Mouse (Mus musculus): ENCODE results near the gene Tspan9.
A peak's percentile ranks its signal among the peaks of the same experiment; 100 is the strongest.

The Tspan9 gene

DNA sequence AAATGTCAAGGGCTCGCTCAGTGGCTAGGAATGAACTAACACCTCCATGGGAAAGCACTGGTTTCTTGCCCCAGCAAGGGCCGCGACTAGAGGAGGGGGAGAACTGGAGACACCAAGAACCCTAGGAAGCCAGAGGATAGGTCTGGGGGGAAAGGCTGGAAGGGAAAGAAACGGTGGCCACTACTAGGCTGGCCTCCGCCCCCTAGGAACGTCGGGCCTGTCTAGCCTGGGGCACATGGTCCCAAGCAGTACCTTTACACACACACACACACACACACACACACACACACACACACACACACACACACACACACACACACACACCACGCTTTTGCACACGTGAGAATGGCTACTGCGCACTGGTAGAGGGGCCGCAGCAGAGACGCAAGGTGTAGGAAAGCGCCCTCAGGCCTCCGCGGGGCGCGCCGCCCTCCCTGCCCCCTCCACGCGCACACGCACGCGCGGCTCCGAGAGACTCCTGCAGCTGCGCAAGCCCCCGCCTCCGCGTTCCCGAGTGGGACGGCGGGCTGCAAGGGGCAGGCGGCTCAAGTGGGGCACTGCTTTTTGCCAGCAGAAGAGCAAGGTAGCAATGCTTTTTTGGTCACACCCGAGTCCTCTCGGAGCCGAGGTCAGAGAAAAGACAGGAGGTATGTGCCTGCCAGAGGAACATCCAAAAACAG, 108.0 kb downstream of the Tspan9 start:
- DNase-seq (ENCODE audit: low spot score), result peak; percentile 25

DNA sequence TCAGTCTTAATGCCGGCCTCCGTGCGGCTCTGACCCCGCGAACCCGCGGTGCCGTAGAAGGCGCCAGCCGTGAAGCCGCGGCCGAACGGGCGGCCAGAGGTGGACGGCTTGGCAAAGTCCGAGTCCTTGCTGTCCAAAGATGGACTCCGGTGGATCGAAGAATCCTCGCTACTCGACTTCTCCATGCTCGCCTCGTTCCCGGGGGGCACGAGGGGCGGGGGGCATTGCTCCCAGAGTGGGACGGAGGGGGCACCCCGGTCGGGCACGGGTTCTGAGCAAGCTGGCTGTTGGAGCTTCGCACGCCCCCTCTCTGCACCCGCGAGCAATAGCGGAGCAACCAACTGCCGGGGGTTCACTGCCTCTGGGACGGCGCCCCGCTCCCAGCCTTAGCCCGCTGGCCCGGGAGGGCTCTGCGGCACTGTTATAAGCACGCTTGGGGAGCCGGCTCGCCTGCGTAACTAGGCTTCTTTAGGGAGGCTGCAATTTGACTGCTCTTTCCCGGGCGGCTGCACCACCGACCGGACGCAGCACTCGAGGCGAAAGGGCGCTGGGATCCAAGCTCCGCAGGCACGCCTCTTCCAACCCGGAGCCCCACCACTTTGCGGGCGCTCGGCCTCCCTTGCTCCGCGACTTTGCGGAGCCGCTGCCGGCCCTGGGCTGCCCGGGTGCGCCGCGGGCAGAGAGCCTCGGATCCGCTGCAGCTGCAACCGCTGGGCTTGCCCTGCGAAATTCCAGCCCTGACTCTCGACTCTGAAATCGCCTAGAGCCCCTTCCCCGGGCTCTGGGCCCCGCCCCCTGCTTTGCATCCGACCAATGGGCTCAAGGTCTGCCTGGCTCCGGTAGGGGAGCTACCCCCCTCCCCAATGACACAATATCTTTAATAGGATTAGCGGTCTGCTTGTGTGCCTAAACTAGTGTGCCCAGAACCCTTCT, 108.8 kb downstream of the Tspan9 start:
- peak; percentile 43 for DNase-seq (ENCODE audit: low spot score)

DNA sequence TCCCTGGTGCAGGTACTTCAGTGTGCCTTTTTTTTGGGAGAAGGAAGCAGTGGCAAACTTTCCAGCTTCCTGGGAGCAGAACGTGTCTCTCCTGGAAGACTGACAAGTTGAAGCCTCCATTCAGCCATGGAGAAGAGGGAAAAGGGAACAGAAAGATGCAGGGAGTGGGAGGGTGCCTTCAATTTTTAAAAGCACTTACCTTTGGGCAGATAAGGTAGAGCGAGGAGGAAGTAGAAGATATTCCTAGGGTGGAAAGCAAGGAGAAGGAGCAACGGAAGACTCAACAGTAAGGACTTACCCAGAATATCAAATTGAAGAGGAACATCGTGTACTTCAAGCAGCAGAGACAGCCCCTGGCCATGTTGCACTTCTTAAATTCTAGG, 109.5 kb downstream of the Tspan9 start:
- no peak for DNase-seq (ENCODE audit: low spot score)

DNA sequence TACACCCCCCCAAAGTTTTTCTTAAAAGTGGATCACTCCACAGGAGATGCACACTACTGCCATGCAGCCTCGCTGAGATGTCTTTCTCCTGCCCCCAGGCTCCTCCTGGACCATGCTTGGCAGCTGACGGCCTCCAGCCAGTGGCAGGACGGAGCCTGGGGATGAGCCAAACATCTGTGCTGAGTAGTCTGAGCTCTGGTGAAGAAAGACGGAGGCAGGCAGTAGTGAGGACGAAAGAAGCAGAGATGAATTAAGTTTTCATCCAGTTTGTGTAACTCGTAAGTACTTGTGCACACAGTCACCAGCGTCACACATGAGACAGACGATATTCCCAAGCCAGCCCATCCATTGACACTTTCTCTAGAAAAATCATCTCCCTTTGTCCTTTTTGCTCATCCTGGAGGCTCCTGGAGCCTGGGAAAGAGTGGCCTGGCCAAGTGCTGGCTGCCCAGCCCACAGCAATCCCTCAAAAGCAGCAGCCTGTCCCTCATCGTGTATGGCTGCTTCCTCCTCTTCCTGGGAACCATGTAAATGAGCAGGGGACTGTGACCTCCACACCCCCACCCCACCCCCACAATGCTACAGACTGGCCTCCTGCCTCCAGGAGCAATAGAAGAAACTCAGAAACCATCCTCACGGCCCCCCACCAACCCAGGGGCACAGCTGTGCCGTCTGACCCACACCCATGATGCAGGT, 110.1 kb downstream of the Tspan9 start:
- peak; percentile 33 for DNase-seq (ENCODE audit: low spot score)

DNA sequence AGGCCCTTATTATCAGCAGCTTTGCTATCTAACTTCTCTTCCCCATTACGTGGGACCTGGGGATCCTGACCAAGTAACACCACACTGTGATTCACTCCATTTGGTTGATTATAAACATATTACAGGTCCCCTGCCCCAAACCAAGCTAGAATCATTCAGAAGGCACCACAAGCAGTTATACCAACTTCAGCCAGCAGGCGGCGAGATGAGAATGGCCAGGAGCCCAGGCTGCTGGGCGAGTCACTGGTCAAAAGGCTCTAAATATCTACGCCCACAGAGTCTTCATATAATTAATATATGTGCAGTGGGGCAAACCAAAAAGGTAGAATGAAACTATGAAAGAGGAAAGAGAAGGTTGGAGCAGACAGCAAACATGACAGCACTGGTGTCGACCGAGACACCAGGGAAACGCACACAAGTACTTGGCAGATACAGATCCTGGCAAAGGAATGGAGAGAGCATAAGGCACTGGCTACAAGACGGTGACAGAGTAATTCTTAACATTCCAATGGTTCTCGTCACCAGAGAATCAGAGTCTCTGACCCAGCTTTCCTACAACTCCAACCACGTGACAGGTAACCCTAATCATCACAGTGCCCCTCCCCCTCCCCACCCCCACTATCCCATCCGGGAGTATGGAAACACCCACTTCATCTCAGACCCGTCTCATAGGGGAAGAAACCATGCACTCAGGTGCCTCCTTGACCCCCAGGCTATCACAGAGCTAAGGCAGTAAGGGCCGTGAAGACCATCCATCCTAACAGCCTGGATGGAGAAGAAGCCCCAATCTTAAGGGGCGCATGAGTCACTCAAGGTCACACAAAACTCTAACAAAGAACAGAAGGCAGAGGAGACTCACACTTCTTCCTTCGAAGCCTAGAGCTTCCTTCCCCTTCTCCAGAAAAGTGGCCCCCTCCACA, 110.9 kb downstream of the Tspan9 start:
- peak; percentile 87 for DNase-seq (ENCODE audit: low spot score)

DNA sequence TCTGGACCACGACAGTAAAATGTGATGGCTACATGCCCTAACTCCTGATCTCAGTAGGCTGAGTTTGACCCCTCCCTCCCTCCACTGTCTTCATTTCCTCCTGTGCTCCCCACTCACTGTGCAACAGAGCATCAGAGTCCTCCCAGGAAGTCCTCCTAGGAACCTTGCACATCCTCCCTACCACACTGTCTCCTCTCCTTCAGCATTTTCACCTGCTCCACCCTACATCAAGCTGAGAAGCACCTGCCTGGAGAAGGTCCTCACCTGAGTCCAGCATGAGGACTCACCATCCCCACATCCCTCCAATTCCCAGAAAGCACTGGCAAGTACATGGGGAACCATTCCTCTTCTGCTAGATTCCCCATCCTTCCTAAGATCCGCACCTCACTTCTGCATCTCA, 111.8 kb downstream of the Tspan9 start:
- DNase-seq (ENCODE audit: low spot score), result no peak

DNA sequence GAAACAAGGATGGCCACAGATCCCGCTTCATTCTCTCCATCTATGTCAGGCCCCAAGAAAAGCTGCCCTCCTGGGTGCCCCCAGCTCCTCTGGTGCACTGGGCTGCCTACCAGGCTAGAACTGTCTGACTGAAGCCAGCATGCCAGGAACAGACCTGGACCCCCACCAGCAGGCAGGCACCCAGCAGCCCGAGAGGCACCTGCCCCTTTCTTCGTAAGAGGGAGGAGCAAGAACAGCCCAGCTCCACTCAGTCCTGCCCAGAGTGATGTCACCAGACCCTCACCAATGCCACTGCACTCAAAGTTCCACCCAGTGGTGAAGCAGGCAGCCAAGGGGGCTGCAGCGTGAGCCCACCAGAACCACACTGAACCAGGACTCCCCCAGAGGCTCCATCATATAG, 112.3 kb downstream of the Tspan9 start:
- DNase-seq (ENCODE audit: low spot score), result no peak

DNA sequence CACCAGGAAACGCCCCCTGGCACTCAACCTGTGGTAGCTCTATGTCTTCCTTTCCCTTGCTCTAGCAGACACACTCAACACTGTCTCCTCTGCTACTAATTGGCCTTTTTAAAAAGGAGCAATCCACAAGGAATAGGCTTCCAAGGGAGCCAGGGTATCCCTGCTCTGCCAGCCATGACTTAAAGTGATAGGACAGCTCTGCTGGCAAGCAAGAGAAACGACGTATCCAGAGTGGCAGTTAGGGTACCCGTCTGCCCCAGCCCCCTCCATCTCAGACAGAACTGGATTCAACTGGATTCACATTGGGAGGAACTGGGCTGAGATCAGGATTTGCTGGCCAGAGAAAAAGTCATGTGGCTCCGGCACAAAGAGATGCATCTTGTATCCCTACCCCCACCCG, 112.9 kb downstream of the Tspan9 start:
- no peak for DNase-seq (ENCODE audit: low spot score)

DNA sequence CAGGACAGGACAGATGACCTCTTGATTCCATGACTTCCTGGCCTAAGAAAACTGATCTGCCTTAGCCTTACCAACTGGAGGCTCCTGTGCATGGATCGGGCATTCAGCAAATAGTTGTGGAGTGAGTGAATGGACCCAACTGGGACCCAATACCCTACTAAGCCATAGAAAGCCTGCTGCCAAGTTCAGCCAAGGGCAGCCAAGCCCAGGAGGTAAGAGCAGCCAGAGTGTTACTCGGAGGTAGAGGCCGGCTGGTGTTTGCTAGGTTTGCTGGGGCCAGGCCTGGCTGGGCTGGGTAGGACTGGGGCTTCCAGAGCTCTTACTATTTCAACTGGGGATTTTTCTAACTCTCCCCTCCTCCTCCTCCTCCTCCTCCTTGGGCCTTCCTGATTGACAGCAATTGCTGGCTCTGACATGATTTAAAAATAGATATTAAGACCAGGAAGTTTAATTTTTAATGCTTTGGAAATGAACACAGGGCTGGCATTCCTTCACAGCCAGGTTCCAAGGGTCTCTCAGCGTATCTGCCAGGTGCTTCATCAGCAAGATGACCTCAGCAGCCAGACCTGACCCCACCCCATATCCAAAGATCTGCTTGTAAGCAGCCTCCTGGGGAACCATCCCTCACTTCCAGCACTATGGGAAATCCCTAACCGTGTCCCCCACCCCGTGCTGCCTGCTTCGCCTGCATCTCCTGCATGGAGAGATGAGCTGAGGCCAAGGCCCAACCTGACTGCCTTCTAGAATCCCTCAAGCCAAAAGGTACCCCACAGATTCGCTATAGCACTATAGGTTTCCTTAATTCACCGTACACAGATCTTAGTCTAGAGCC, 113.7 kb downstream of the Tspan9 start:
- no peak for DNase-seq (ENCODE audit: low spot score)

DNA sequence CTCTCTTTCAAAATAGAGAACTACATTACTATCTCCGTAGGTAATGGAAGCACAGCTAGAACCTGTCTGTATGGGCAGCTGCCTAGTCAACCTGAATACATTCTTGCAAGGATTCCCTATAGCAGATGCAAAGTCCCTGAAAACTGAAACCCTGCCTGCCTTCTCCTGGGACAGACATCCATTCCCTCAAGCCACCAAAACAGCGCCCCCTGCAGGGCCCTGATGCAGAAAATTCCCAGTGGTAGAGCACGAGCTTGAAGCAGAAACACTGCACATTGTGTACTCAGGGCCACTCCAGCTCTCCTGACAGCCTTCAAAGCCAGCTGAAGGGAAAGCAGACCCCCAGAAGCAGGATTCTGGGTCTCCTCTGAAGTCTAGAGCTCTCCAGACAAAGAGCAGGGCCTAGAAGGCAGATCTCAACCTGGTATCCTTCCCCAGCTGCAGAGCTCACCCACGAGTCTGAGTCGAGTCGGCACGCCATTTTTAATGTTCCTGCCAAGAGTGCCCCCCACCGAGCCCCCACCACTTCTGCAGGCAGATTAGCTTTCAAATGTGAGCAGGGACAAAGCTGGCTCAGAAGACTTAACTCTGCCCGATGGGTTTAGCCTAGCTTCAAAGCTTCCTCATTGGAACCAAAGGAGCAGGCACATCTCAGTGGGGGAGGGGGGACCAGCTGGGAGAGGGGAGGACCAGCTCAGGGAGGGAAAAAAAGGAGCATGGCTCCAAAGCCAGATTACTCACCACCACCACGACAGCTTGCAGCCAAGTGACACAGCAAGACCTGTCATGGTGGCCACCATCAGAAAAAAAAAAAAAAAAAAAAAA, 115.1 kb downstream of the Tspan9 start:
- peak; percentile 46 for DNase-seq (ENCODE audit: low spot score)

DNA sequence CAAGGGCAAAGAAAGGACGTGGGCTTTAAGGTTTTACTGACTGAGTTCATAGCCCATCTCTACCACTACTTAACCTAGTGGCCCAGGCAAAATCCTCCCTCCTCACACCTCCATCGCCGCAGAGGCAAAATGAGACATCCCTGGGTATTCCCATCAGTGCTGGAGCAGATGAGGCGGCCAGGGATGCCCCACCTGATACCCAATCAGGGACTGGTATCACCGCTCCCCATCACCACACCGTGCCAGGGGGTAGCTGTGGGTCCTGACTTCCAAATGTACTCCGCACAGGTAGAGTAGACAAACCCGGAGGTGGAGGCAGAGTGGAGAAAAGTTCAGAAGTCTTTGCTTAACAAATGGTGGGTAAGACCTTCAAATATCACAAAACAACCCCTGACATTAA, 117.4 kb downstream of the Tspan9 start:
- no peak for DNase-seq (ENCODE audit: low spot score)

DNA sequence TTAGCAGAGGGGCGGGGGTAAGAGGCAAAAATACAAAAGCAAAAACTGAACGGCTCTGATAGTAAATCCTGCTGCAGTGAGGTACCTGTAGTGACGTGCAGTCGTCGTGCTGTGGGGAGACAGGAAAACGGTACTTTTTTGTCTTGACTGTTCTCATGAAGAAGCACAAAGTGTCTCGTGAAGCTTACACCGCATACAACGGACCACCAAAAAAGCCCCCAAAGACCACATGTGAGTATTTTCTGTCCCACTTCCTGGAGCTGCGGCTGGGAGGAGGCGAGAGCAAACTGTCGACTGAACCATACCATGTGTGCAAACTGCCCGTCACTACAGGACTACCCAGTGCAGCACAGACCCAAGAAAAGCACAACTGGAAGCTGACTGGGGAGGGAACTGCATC, 117.8 kb downstream of the Tspan9 start:
- DNase-seq (ENCODE audit: low spot score), result no peak

DNA sequence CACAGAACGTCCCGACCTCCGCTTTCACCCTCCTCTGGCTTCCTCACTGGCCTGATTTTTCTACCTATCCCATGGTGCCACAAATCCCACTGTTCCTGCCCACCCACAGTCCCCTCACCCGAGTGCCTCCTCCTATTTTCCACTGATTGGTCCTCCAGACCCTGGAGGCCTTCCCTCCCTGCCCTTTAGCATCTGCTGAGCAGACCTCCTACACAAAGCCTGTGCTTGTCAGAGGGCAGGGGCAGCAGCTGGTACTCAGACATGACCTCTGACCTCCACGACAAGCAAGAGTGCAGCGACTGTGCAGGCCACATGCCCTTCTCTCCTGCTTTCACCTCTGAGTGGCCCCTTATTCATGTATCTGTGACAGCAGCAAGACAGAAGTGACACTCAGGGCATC, 121.2 kb downstream of the Tspan9 start:
- no peak for DNase-seq (ENCODE audit: low spot score)

DNA sequence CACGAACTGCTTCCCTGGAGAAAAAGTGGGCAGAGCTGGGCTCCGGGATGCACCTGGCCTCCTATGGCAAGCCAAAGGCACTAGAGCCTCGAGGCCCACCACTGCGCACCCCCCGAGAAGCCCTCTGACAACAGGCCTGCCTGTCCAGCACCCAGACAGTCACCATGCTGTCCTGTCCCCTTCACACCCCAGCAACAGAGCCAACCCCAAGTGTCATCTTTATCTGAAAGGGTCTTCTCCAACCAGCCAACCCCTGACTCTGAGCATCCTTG, 121.5 kb downstream of the Tspan9 start:
- DNase-seq (ENCODE audit: low spot score), result no peak

DNA sequence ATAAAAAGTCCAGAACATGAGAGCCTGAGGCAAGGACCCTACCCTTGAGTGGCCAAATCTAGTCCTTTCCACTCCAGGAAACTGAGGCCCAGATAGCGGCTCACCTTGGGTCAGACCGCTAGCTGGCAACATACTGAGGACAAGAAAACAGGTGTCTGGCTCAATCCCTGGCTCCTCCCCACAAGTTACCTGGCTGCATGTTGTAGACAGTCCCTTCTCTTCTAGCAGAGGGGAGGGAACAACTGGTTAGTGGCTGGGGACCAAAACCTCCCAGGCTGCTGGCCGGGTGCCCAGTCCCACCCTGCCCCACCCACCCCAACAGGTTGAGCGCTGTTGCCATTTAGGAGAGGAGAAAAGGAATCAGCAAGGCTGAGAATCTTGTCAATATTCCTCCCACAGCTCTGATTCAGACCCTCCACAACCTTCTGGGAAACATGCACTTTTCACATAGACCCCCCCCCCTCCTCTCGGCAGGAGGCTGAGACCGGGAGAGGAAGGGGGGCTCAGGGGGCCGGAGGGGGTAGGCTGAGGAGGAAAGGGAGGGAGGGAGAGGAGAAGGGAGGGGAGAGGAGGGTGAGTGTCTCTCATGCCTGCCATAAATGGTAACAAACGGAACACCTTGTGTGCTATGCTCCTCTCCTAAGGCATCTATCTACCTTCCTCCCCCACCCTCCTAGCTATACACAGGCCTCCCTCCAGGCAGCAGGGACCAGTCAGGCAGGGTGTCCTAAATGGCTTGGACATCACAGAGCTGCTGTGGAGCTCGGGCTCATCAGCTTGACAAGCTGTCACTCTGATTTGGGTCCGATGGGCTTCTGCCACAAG, 122.1 kb downstream of the Tspan9 start:
- no peak for DNase-seq (ENCODE audit: low spot score)

DNA sequence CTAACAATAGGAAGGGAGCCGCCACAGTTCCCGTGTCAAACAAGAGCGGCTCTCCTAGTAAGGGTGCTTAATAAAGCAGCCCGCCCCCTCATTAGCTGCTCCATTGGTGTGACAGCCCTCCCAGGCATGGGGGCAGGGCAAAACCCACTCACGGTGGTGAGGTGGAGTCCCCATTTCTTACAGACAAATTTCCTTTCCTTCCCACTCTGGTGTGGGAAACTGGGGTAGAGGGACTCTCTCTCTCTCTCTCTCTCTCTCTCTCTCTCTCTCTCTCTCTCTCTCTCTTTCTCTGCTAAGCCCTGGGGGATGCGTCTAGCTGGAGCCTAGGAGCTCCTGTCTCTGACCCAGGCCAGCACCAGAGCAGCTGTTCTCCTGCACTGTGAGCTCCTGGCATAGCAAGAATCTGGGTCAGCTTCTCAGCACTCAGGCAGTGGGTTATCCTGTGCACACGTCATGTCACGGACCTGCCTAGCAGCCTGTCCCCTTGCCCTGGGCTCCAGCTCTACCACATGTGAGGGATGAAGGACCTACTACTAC, 122.8 kb downstream of the Tspan9 start:
- DNase-seq (ENCODE audit: low spot score), result no peak

DNA sequence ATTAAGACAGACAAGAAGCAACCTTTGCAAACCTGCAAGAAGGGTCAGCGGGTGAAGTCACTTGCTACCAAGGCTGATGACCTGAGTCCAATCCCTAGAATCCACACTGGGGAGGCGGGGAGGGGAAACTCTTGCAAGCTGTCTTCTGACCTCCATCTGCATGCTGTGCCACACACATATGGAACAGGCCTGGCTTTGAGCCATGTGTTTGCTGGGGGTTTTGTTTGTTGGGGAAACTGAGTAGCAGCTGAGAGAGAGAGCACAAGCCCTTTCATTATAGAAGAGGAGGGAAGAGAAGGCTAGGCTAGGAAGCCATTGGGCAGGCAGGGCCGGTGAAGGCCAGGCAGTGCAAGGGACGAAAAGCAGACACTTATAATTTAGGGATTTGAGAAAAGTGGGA, 123.3 kb downstream of the Tspan9 start:
- DNase-seq (ENCODE audit: low spot score), result no peak

DNA sequence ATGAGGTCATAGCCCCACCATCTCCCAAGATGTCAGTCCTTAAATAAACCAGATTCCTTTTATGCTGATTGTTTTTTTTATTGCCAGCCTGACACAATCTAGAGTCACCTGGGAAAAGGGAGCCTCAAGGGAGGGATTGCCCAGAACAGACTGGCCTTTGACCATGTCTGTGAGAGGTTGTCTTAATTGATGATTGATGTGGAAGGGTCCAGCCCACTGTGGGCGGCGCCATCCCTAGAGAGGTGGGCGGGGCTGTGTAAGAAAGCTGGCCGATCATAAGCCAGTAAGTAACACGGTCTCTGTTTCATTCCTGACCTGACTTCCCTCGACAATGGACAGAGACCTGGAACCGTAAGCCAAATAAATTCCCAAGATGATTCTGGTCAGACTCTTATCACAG, 124.3 kb downstream of the Tspan9 start:
- DNase-seq (ENCODE audit: low spot score), result no peak

DNA sequence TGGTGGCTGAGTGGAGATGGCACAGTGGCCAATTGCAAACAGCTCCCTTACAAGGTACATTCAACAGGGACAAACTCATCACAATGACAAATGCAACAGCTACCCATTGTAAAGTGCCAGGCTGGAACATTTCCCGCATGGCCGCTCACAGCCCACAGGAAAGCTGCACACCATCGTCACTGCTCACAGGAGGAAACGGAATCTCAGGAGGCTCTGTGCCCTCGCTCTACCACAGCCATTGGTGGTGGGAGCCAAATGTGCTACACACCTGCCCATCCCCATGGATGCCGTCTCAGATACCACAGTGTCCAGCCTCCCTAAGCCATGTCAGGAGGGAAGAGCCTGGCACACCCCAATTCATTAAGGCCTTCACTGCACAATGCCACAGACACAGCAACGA, 128.1 kb downstream of the Tspan9 start:
- no peak for DNase-seq (ENCODE audit: low spot score)

All from urinary bladder, postnatal 14 days (tissue).